Mouse (Mus musculus) embryonic fibroblast, embryonic 13.5 days (primary cell): ENCODE measurements at regions not wholly inside any gene's neighbourhood (a gene's known extent, or its start where the extent isn't known, plus 50 kb on each side); places are given as distances from the start of the nearest gene placed in this dataset.

ENCODE experiments used
- CTCF ChIP-seq: IDR thresholded peaks from 2 replicates; pipeline ENCODE4 v1.5.1; 2011; ENCODE audit warnings: mild to moderate bottlenecking, control low read depth, low read length, moderate library complexity, borderline replicate concordance; ENCODE audit not compliant: insufficient read depth
- POLR2A ChIP-seq: IDR thresholded peaks from 2 replicates; pipeline ENCODE4 v1.6.1; 2011; ENCODE audit warnings: low read depth, mild to moderate bottlenecking, control low read depth, low read length, moderate library complexity

GRCm38 (mm10) chr4:33577631-33578030, 267.5 kb downstream of the Rngtt start:
- TF ChIP-seq POLR2A, result no peak
- no peak for TF ChIP-seq CTCF
